Mouse (Mus musculus) cerebellum, adult (tissue): Measurements from ENCODE around the gene Snx27.

Experiments
- ATAC-seq: cut with Nextera tagmentation; 2 replicates; pipeline ENCODE4 v1.9.2; 2017; ENCODE audit warnings: mild to moderate bottlenecking, moderate library complexity, mixed read lengths; ENCODE audit not compliant: insufficient number of reproducible peaks, low FRiP score, low TSS enrichment

The Snx27 gene

DNA sequence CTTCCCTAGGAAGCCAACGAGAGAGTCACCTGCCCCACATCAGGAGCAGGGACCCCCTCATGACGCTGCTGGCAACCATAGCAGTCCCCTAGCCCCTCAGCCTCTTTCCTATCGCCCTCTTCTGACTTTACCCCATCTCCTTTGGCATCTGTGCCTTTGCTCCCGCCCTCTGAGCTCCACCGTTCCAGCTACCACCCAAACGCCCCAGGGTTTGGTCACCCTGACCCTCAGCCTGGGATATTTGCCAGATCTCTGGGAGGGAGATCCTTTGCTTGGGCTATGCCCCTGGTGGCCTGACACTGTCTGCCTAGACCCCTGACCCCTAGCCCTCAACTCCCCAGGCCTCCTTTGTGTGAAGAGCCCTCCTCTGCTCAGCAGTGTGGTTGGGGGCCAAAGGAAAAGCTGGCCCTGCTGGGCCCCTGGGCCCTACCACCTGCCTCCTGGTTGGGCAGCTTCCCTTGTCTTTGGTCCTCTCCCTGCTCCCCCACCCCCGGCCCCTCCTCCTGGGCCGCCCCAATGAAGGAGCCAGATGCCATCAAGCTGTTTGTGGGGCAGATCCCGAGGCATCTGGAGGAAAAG is 103.8 kb downstream of the Snx27 start:
- ATAC-seq, result no peak

DNA sequence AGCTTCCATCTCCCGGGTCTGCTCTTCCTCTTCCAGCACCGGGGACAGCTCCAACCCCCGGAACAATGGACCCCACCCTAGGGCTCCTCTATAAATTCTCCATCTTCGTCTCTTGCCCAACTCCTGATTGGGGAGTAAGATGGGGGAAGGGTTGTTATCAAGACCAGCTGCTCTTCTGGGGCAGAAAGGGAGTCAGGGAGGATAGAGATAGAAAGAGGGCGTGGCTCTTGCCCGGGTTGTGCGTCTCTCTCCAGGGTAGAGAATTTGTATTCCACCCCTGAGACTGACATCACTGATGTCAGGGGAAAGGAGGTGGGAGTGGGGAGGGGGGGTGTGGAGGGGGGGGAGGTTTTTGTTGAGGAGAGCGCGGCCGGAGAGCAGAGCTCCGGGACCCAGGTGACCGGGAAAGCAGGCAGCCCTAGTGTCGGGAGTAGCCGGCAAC is 104.5 kb downstream of the Snx27 start, which contains the start of gene Celf3:
TSS of gene Celf3 (plus strand) at position 315 of the 442 bp plus-strand sequence.
- ATAC-seq, result peak; percentile 87

DNA sequence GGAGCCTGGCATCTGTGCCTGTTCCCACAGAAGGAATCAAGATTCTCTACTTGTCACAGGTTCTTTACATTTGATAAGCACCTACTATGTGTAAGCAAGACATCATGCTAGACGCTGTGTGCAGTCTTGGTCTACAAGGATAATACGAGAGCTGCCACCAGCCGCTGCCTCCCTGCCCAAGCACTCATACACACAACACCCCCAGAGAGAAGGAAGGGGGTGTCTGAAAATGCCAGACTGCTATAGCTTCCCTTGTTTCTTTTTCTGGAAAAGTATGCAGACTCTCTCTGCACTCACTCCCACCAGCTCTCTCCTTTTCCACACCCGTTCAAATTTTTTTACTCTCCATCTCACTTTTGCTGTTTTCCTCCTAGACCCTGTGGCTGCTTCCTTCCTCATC is 105.1 kb downstream of the Snx27 start:
- ATAC-seq, result 0 out of 2 replicates have a peak, but pooled peaks have one; percentile 3

DNA sequence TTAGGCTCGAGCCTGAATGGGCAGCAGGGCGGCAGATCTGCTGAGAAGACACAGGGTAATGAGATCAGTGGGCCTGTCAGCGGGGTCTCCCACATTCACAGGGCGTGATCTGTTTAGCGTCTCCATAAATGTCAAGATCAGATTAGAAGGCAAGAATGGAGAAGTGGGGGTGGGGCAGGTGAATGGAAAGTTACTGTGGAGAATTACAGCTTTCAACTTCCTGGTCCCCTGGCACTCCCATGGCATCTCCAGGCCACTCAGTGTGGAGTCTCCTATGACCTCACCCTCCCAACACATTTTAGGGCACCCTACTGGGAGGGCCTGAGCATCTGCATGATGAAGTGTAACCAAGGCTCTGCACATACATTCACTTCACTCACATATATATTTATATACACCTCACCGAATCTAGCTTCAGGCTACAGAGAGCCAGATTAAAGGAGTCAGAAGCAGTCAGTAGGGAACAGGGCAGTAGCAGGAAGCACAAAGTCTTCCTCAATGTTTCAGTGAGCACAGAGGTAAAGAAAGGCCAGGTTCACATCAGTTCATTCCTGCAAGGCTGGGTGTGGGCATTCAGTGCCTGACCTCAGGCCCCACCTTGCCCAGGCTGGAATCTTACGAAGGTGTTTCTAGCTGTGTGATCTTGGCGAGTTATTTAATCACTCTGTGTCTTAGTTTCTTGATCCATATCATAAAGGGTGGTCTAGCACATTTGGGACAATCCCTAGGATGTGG is 106.0 kb downstream of the Snx27 start:
- no peak for ATAC-seq

DNA sequence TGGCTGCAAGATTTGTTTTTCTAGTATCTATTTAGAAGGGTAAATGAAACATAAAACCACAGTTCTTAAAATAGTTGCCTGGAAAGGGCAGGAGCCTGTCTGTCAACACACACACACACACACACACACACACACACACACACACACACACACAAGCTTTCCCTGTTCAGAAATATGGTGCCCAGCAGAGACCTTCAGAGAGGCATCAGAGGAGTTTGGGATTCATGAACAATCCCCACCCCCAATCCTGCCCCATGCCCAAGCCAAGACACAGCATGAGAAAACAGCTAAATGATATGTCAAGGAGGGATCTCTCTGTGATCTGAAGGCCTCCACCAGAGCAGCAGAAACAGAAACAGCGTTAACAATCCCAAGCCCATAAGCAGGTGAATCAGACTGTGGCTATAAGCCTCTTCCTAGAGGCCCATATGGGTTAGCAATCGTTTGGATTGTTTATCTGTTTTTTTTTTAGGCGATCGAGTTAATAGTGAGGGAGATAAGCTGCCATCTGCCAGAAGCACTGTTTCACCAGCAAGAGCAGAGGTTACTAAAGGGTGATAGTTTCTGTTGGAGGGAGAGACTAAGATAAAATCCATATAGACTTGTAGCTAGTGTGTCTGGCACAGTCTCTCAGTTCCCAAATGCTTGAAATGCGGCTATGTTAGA is 108.8 kb downstream of the Snx27 start:
- ATAC-seq, result no peak

DNA sequence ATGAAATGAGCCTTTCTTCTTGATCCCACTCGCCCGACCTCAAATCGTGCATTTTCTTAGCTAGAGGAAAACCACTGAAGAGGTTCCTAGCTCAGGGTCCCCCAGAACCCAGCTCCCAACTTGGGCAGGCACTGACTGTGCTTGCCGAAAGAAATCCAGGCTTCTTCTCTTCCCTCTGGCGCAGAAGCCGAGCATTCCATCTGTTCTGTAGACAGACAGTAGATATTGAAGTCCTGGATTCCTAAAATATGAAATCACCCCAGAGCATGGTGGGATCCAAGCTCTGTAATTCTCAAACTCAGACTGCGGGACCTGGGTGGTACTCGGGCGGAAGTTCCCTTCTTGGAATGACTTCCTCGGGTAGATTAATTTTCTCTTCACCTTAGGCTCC is 109.4 kb downstream of the Snx27 start:
- ATAC-seq, result no peak

DNA sequence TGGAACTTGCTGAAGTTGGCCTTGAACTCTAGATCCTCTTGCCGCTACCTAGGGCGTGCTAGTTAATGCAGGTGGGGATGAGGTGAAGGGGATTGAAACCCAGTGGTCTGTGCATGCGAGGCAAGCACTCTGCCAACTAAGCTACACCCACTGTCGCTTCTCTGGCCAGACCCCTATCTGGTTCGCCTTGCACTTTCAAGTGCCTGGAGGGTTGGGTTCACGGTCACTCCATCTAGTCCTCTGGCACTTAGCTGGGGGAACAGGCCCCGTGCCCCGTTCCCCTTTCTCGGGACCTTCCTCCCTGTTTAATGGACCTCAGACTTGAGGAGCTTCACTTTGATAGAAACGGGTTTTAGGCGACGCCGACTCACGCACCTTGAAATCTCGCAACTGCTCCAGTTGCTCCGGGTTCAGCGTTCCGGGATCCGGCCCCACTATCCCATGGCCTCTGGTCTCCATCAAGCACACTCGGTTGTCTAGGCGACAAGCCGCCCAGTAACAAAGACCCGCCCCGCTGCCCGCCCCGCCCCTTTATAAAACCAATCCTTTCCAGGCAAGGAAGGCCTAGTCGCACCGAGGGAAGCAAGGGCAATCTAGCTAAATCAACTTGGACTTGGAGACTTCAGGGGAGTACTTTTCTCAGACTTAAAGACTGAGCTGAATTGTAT is 109.9 kb downstream of the Snx27 start:
- ATAC-seq, result no peak

DNA sequence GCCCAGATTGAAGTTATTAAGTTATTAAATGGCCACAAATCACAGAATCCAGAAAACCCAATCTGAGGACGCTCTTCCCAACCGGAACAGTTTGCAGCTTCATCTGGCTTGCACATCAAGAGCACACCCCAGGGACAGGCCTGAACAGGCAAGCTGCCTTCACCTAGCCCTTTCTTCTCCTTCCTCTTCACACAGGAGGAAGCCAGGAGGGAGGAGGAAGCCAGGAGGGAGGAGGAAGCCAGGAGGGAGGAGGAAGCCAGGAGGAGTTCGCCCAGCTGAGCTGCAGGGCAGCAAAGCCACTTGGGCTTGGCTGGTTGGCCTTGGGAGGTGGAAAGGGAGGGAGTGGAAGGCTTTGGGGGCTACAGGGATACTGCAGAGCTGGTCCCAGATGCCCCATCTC is 113.6 kb downstream of the Snx27 start:
- no peak for ATAC-seq

DNA sequence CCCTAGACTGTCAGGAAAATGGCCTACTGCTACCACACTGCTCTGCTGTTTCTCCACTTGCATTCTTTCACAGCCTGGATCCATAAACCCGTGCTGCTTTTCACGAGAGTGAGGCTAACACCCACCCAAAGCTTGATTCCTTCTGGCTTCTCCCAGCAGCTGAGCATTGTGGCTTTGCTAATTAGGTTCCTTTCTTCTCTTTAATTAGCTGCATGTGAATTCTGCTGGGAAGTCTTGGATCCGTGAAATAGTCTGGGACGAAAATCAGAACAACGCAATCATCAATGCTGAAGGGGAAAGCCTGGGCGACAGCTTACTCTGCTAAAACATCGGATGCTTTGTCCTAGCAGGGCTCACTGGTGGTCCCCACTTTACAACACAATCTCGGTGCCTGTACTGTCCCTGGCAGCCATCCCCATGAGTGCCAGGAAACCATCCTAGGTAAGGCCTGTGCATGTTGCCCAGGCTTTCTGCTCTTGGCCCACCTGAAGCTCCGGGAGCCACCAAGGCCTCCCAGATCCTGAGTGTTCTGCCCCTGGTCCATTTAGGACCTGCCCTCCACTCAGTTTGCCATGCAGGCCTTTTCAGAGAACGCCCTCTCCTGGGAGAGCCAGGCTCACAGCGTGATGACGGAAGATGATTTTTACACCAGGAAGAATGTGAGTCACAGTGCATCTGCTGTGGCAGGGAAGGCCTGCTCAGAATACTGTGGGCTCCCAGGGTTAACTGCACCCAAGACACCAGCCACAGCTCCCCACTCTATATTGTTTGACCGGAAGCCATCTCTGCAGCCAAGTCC is 116.7 kb downstream of the Snx27 start:
- ATAC-seq, result no peak

DNA sequence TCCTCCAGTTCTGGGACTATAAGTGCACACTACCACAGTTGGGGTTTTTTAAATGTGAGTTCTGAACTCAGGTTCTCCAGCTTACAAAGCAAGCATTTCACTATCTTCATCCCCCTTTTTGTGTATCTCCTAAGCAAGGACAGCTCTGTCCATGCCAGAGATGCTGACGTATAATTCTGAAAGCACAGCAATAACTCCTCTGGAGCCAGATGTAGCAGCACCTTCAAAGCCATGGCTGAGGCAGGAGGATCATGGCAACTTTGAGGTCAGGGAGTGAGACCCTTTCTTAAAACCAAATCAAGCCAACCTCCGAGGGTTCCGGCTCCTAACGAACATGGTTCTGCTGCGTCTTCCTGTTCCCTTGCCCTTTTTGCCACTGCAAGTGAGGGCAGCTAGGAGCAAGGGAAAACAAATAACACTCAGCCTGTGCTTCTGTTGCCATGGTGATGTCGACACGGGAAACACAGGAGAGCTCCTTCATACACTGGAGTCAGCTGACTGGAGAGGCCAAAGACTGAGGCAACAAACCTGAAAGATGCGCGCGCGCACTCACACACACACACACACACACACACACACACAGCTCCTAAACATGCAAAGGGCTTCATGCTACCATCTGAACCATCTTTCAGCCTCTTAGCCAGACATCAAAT is 118.5 kb downstream of the Snx27 start:
- ATAC-seq, result no peak

DNA sequence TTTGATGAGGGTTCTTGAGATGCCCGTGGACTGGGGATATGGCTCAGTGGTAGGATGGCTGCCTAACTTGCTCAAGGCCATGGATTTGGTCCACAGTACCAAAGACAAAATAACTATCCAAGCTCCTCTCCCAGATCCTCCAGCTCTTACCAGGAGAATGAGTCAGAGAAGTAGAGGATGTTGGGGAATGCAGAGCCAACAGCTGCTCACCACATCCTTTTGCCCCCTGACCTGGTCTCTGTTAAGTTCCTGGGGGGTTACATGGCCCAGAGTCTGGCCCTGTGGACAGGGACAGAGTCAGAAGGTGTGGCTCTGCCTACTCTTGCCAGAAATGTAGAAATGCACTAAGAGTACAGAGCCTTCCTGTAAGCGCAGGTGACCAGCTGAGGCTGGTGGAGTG is 122.7 kb downstream of the Snx27 start:
- no peak for ATAC-seq

DNA sequence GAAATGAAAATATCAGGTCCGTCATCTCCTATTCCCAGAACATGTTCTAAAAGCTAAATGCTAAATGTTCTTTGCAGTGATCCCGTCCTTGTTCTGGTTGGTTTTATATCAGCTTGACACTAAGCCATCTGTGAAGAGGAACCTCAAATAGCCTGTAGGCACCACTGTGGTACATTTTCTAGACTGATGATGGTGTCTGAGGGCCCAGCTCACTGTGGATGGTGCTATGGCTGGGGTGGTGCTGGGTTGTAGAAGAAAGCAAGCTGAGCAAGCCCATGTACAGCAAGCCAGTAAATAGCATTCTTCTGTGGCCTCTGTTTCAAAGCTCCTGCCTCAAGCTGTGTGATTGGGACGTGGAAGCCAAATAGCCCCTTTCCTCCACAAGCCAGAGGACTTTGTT is 125.5 kb downstream of the Snx27 start:
- ATAC-seq, result no peak

DNA sequence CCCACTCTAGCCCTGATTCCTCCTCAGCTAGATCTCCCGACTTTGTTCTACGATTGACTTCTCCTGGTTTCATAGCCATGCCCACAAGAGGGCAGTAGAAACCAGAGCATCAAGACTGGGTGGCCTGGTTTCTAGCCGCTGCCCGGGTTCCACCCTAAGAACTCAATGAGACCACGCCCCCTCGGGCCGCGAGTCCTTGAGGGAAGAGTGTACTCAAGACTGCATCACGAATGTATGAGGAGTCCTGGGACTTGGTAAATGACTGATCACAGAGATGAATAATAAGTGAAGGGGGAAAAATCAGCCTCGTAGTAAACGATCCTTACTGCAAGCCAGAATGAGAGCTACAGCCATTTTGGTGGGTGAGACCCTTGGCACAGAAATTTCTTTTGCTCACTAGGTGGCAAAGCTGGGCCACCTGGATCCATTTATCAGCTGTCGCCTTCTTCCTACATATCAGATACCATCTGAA is 126.0 kb downstream of the Snx27 start:
- peak; percentile 91 for ATAC-seq

DNA sequence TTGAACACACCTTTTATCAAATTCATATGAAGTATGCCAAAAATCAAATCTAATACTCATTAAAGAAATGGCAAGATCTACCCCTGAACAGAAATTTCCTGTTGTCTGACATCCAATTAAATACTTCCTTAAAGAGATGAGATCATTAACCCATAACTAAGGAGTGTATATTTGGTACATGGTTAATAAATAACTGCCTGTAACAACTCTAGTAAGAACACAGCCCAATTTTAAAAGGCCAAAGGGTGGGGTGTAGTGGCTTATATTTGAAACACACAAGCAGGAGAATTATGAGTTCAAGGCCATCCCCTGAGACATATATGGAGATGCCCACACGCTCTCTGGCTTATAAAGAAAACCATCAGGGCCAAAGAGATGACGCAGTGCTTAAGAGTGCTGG is 133.1 kb downstream of the Snx27 start:
- ATAC-seq, result no peak
